Mouse (Mus musculus) central nervous system, embryonic 11.5 days (tissue): ENCODE results near the gene Rxfp2. TPM values are rescaled to one million over a fixed set of nuclear protein-coding genes. Genes with fewer than 3 reads are reported as not detected.

ENCODE experiments used
- polyA plus RNA-seq: library from polyadenylated mRNA; depleted of rRNA; stranded (reverse); fragments of >200 nt; gene quantifications from 2 replicates; pipeline ENCODE4 v1.2.3, GENCODE M21; 2012; rRNA removed

Gene Rxfp2
- polyA plus RNA-seq: 0.64 and 8.2 TPM in 2 replicates

GRCm38 (mm10) chr5:150018656-150019055 is at the start of gene Rxfp2:
TSS of gene Rxfp2 (plus strand) at chr5:150018675.

GRCm38 (mm10) chr5:150118455-150119241 is 100.2 kb downstream of the Rxfp2 start, which contains the start of gene Fry:
TSS of gene Fry (plus strand) at chr5:150118645.

Other genes starting within 250 kb of the Rxfp2 start
- gene Fry, start 100.0 kb downstream of the Rxfp2 start, polyA plus RNA-seq: 7.3 and 11.8 TPM in 2 replicates